Mouse (Mus musculus) forebrain, embryonic 11.5 days (tissue): Measurements from ENCODE around the gene Ppp1r1b. TPM values are rescaled to one million over a fixed set of nuclear protein-coding genes. Genes with fewer than 3 reads are reported as not detected.

Experiments used
- ATAC-seq: fragments of 200-750 bp; cut with Nextera tagmentation; replicated peaks from 2 replicates; pipeline ENCODE4 v1.8.0; 2017; ENCODE audit warnings: moderate TSS enrichment; ENCODE audit not compliant: low FRiP score
- DNase-seq: peaks from one replicate; pipeline ENCODE4 v3.0.0-alpha.2; 2017; ENCODE audit warnings: low spot score
- H3K27ac ChIP-seq: fragments of 300-500 bp; sonication (generic); 2 replicates; pipeline ENCODE4 v1.5.1; 2014; ENCODE audit warnings: low read depth, low read length
- H3K27me3 ChIP-seq: fragments of 300-500 bp; sonication (generic); 2 replicates; pipeline ENCODE4 v1.6.1; 2014; ENCODE audit warnings: mild to moderate bottlenecking, low read length, mixed read lengths; ENCODE audit not compliant: control insufficient read depth, insufficient read depth
- H3K36me3 ChIP-seq: fragments of 300-500 bp; sonication (generic); 2 replicates; pipeline ENCODE4 v1.6.1; 2014; ENCODE audit warnings: mild to moderate bottlenecking, low read length, moderate library complexity, mixed read lengths; ENCODE audit not compliant: control insufficient read depth, insufficient read depth
- H3K4me1 ChIP-seq: fragments of 300-500 bp; sonication (generic); replicated peaks from 2 replicates; pipeline ENCODE4 v1.6.1; 2014; ENCODE audit warnings: low read length, mixed read lengths; ENCODE audit not compliant: control insufficient read depth, insufficient read depth
- H3K4me2 ChIP-seq: fragments of 300-500 bp; sonication (generic); 2 replicates; pipeline ENCODE4 v1.6.1; 2014; ENCODE audit warnings: low read depth, mild to moderate bottlenecking, low read length, moderate library complexity, mixed read lengths; ENCODE audit not compliant: severe bottlenecking
- H3K4me3 ChIP-seq: fragments of 300-500 bp; sonication (generic); 2 replicates; pipeline ENCODE4 v1.5.1; 2014; ENCODE audit warnings: low read depth, low read length
- H3K9ac ChIP-seq: fragments of 300-500 bp; sonication (generic); 2 replicates; pipeline ENCODE4 v1.6.1; 2014; ENCODE audit warnings: low read length
- H3K9me3 ChIP-seq: fragments of 300-500 bp; sonication (generic); 2 replicates; pipeline ENCODE4 v1.6.1; 2016; ENCODE audit warnings: low read length, mixed read lengths; ENCODE audit not compliant: control insufficient read depth
- WGBS: fragments of 180-500 bp; shearing (Covaris S2); extraction: QIAGEN DNeasy Blood & Tissue Kit; methylation state at CpG from one replicate; pipeline ENCODE4 v1.1.7; 2014; 5-methylcytosine and 5-hydroxymethylcytosine counted together
- polyA plus RNA-seq: library from polyadenylated mRNA; unstranded; fragments of >200 nt; fragmentation: Nextera tagmentation; extraction: Ambion mirVana; gene quantifications from 2 replicates; pipeline ENCODE4 v1.2.1, GENCODE M21; 2014

Ppp1r1b gene
- 0.29 and 0.41 TPM in 2 replicates for polyA plus RNA-seq

DNA sequence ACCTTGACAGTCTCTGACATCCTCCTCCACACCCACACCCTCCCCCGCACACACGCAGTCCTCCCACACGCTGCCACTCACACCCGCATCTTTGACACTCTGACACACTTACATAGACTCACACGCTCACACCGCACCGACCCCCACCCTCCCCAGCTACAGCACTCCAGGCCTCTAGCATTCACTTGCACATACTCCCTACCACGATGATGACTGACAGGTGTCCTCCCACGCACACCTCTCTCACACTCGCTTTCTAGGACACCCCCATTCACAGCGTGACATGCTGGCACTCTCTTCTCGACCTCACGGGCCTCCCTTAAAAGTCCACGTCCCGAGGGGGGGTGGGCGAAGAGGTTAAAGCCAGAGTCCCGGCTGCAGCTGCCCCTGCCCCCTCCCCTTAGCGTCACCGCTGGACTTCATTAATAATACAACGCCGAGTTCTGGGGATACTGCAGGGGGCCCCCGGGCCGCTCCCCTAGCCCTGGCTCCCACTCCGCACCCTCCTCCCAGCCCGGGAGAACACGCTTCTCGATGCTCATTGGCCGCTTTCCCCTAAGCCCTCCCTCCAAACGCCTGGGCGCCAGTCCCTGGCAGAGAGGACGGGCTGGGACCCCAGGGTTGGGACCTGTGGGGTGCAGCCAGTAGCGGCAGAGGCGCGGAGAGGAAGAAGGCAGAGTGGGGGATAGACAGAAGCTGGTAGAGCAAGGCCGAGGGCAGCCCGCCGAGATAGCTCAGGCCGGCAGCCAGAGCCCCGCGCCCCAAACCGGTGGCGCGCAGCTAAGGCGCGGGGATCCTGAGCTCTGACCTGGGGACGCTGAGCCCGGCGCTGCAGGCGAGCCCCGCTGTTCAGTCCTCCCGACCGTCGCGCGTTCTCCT lies at the start of gene Ppp1r1b:
Ppp1r1b (plus strand) TSS at position 322 of the 879 bp plus-strand sequence.
- peak within 1 kb of the TSS; percentile 91 for H3K4me2 ChIP-seq
- H3K27me3 ChIP-seq = peaks cover 67% of the 10 kb centered on the region
- H3K9ac ChIP-seq = peak within 1 kb of the TSS; percentile 55
- ATAC-seq (peak; percentile 75), DNase-seq (peak; percentile 73)
- H3K4me3 ChIP-seq = peak within 1 kb of the TSS; percentile 41
- WGBS = under 1% methylated on average over 55 of the region's 55 CpGs
- H3K4me1 ChIP-seq = peaks cover 13% of the 10 kb centered on the region
- no peaks in the 10 kb centered on the region for H3K36me3 ChIP-seq
- H3K27ac ChIP-seq = no peak within 1 kb of the TSS
- H3K9me3 ChIP-seq = no peaks in the 10 kb centered on the region

DNA sequence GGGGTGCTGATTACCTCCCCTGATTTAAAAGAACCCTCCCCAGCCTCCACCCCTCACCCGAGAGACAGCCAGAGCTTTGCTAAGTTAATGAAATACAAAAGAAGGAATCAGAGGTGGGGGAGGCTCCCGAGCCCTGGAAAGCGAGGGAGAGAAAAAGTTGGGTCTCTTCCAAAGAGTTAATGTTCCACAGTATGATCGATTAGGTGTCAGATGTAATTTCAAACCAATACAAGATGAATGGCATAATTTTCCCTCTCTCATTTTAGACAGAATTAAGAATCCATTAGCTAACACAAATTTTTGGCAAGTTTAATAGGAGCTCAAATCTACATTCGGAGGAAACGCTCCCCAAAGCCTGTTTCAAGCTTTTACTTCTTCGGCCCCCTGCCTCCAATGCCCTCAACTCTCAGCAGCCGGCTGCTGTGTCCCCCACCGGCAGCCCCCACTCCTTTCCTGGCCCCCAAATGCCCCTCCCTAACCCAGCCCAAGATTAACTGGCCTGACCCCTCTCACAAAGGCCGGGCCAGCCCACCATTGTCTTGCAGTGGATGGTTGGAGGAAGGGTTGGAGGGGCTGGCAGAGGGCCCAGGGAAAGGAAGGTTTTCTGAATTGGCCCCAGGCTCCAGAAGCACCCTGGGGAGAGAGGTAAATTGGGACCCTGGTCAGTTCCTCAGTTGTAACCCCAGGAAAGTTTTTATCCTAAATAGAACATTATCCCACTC lies 49.6 kb upstream of the Ppp1r1b start:
- peaks cover 9% of the 10 kb centered on the region for H3K4me1 ChIP-seq
- no peak overlapping the region for H3K4me2 ChIP-seq

DNA sequence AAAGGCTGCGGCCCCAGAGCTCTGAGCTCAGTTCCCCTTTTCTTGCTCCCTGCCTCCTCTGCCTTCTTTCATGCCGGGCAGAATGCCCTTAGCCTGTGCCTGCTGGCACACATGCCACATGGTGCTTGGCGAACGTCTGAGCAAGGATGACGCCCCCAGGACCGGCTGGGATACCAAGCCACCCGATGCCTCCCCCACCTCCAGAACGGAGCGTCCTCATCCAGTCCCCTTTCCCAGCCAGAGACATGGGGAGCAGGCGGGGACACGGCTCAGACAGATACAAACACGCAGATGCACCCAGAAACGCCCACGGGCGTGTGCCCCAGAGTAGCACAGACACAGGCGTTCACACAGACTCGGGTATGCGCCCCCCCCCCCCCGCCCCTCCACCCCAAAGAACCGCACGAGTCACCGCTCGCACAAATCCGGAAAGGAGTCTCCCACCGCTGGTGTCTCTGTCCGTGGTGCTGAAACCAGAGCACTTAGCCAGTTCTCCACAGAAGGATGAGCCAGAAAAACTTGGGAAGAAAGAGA lies 34.3 kb upstream of the Ppp1r1b start:
- Histone ChIP-seq H3K9me3 (no peaks in the 10 kb centered on the region), H3K36me3 (no peaks in the 10 kb centered on the region), H3K27ac (no peak overlapping the region), H3K27me3 (peaks cover 52% of the 10 kb centered on the region), H3K4me3 (no peak overlapping the region), H3K4me1 (no peaks in the 10 kb centered on the region), H3K9ac (no peak overlapping the region), H3K4me2 (no peak overlapping the region)
- 1% methylated on average over 26 of the region's 26 CpGs for WGBS
- peak; percentile 88 for DNase-seq
- ATAC-seq = no peak

More for the DNA sequence above, 49.6 kb upstream of the Ppp1r1b start:
- H3K9me3 ChIP-seq = no peaks in the 10 kb centered on the region
- H3K36me3 ChIP-seq = no peaks in the 10 kb centered on the region
- no peak overlapping the region for H3K27ac ChIP-seq
- no peak overlapping the region for H3K4me3 ChIP-seq
- peaks cover 6% of the 10 kb centered on the region; the same call in 1 of the 2 replicates for H3K27me3 ChIP-seq
- DNase-seq (no peak), ATAC-seq (no peak)
- no peak overlapping the region for H3K9ac ChIP-seq
- 3% methylated on average over 10 of the region's 10 CpGs for WGBS

DNA sequence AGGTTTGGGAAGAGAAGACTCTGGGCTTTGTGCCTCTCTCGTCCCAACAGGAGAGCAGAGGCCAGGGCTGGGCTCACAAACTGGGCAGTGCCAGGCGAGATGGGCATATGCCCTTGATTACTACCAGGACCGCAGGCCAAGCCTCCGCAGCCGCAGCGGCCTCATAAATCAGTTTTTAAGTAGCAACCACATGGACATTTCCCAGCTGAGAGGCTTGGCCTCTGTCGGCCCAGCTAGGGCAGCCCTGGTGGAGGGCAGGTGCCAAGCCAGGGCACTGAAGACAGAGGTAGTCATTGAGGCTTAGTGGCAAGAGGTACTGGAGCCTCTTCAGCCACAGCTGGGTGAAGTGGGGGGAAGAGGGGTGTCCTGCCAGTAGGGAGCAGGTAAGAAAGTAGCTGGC lies 30.7 kb upstream of the Ppp1r1b start:
- 3% methylated on average over 7 of the region's 7 CpGs for WGBS
- no peak for DNase-seq
- ATAC-seq = no peak
- no peak overlapping the region for H3K4me2 ChIP-seq
- H3K27me3 ChIP-seq = peaks cover 88% of the 10 kb centered on the region
- no peaks in the 10 kb centered on the region for H3K36me3 ChIP-seq
- H3K27ac ChIP-seq = no peak overlapping the region
- H3K4me1 ChIP-seq = no peaks in the 10 kb centered on the region
- H3K4me3 ChIP-seq = no peak overlapping the region
- no peak overlapping the region for H3K9ac ChIP-seq
- H3K9me3 ChIP-seq = no peaks in the 10 kb centered on the region

DNA sequence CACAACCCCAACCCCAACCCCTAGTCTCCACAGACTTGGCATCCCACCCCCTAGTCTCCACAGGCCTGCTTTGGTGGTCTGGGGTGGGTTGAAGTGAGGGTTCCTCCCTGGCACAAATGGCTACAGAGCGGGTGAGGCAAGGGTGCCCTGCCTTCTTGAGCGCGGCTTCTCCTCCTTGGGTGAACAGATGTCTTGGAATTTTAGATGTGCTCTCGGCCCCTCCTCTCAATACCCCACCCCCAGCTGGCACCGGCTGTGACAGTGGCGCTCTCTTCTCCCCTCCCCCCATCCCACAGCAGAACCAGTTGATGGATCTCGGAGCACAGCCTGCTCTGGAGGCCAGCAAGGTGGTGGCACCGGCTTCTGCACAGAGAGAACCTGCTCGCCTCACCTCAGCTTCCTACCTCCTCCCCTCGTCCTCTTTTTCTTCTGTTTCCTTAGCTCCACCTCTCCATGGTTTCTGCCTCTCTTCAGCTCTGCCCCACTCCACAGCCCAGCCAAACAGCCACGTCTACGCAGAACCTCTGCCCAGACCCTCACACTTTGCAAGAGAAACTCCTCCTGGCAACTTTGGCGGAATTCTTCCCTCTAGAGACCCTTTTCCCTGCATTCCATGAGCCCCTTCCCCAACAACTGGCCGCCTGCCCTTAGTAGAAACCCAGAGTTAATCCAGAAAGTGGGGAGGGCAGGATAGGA lies 29.6 kb upstream of the Ppp1r1b start:
- peaks cover 96% of the 10 kb centered on the region for H3K27me3 ChIP-seq
- DNase-seq (peak; percentile 49), ATAC-seq (no peak)
- H3K9ac ChIP-seq = no peak overlapping the region
- H3K9me3 ChIP-seq = no peaks in the 10 kb centered on the region
- no peak overlapping the region for H3K27ac ChIP-seq
- 2% methylated on average over 14 of the region's 14 CpGs for WGBS
- no peak overlapping the region for H3K4me2 ChIP-seq
- no peaks in the 10 kb centered on the region for H3K36me3 ChIP-seq
- H3K4me1 ChIP-seq = no peaks in the 10 kb centered on the region
- no peak overlapping the region for H3K4me3 ChIP-seq

DNA sequence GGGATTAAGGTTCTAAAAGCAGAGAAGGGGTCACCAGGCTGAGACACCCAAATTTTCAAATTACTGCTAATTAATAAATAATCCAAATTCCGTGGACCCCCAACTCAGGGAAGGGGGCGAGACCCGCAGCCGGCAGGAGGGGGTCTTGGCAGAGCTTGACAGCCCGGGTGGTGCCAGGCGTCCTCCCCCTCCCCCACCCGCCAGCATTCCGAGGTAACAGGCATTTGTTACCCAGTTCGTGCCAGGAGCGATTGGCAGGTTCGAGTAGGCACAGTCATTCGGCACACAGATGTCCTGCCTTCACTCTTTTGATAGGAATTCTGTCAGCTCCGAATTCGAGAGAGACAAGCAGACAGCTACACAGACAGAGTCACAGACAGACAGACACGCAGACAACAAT lies 29.1 kb upstream of the Ppp1r1b start:
- ATAC-seq = no peak
- H3K27ac ChIP-seq = no peak overlapping the region
- H3K4me1 ChIP-seq = no peaks in the 10 kb centered on the region
- DNase-seq = peak; percentile 53
- peaks cover 96% of the 10 kb centered on the region for H3K27me3 ChIP-seq
- H3K4me3 ChIP-seq = no peak overlapping the region
- H3K9ac ChIP-seq = no peak overlapping the region
- 2% methylated on average over 15 of the region's 15 CpGs for WGBS
- no peak overlapping the region for H3K4me2 ChIP-seq
- no peaks in the 10 kb centered on the region for H3K36me3 ChIP-seq
- H3K9me3 ChIP-seq = no peaks in the 10 kb centered on the region

DNA sequence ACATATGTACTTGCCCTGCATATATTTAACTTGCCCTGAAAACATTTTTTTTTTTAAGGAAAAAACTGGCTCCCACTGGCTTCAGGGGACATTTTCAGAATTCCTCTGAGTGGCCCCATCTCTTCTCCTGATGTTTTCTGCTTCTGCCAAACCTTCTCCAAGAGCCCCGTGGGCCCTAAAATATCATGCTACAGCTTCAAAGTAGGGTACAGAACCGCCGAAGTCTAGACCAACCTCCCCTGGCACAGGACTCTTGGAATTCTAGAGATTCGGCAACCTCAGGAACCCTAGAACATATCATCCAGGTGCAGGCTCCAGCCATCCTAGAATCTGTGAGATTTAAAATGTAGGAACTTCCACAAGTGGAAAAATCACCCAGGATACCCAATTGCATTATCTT lies 28.7 kb upstream of the Ppp1r1b start:
- Histone ChIP-seq H3K4me2 (no peak overlapping the region), H3K9ac (no peak overlapping the region), H3K36me3 (no peaks in the 10 kb centered on the region), H3K27ac (no peak overlapping the region), H3K9me3 (no peaks in the 10 kb centered on the region), H3K4me1 (no peaks in the 10 kb centered on the region), H3K4me3 (no peak overlapping the region), H3K27me3 (peaks cover 96% of the 10 kb centered on the region)
- DNase-seq = peak; percentile 50
- no peak for ATAC-seq
- WGBS = 15% methylated on average over 4 of the region's 4 CpGs

DNA sequence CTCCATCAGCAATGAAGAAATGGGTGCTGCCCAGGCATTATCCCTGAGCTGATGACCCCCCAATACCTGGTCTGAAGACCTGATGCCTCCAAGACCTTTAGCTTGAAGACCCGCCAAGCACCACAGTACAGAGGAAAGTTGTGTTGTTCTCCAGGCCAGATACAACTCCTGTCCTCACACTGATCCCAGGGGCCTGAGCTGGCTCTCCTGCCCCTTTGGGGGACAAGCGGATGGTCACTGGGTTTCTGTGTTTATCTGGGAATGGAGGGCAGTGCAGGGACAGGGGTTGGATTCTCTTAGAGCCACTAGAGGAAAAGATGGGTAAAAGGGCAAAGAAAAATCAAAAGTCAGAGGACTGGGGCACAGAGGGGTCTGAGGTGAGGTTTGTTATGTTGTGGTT lies 28.3 kb upstream of the Ppp1r1b start:
- WGBS = 2% methylated on average over 2 of the region's 2 CpGs
- no peak overlapping the region for H3K4me2 ChIP-seq
- no peak overlapping the region for H3K9ac ChIP-seq

More for the DNA sequence above, 28.3 kb upstream of the Ppp1r1b start:
- Histone ChIP-seq H3K9me3 (no peaks in the 10 kb centered on the region), H3K4me1 (no peaks in the 10 kb centered on the region), H3K4me3 (no peak overlapping the region), H3K27ac (no peak overlapping the region), H3K27me3 (peaks cover 99% of the 10 kb centered on the region), H3K36me3 (no peaks in the 10 kb centered on the region)
- no peak for DNase-seq
- ATAC-seq = no peak
